14 mouse cellular contexts compared by ENCODE assay signal in the genomic region with DNA sequence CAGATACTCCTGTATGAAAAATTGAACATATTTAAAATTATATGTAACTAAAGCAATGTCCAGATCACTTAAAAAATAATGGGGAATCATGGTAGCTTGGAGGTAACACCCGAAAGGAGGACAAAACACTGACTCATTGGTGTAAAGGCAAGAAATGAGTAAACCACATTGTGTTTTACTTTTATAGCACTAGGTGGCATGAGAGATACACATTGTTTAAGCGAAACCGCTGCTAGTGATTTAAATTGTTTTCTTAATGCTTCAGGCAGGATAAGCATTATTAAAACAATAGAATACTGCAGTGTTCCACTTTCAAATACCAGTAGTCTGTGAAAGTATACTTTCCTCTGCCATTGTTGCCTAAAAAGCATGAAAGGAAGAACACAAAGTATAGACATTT.
DNase-seq lines count a peak whose midpoint lies in the region; ATAC-seq and TF ChIP-seq lines count a peak whose summit lies in the region.
"Had no signal": no experiment of that assay in that cellular context is flagged by ENCODE, and none has a peak within 500 bp of the region (broad histone marks: within the 10 kb centered on the region; RNA-seq: fewer than 3 reads in every experiment).

No protein-coding gene starts in this region.

- no peak overlapping the region for H3K27ac ChIP-seq in forebrain, postnatal 0 days (ENCODE audit: low read depth, low read length)
- H3K27ac ChIP-seq in forebrain, embryonic 15.5 days (replicated peaks) = no peak overlapping the region
- no peak overlapping the region for H3K27ac ChIP-seq in left cerebral cortex, adult 2 months
- no peak overlapping the region for H3K27ac ChIP-seq in stomach, postnatal 0 days (replicated peaks)
- H3K27ac ChIP-seq in thymus, adult 2 months (ENCODE audit: control insufficient read depth, insufficient read depth, low read length) = no peak overlapping the region
- H3K27ac ChIP-seq: lung, embryonic 15.5 days; neural tube, embryonic 13.5 days had no signal

- TF ChIP-seq CTCF in forebrain, postnatal 0 days (IDR thresholded peaks at IDR 0.05; ENCODE audit: low read depth) = peak; percentile 52
- TF ChIP-seq CTCF in left cerebral cortex, adult 2 months (IDR thresholded peaks at IDR 0.05) = peak; percentile 50
- TF ChIP-seq CTCF in stomach, postnatal 0 days (IDR thresholded peaks at IDR 0.05; ENCODE audit: low read depth) = peak; percentile 43
- TF ChIP-seq CTCF in thymus, adult 2 months (IDR thresholded peaks at IDR 0.05; ENCODE audit: borderline replicate concordance, control insufficient read depth, extremely low read depth, insufficient read depth, low read length, poor library complexity) = no peak

- H3K36me3 ChIP-seq in forebrain, postnatal 0 days (ENCODE audit: insufficient read depth) = no peaks in the 10 kb centered on the region
- H3K36me3 ChIP-seq in forebrain, embryonic 15.5 days = no peaks in the 10 kb centered on the region
- no peaks in the 10 kb centered on the region for H3K36me3 ChIP-seq in stomach, postnatal 0 days (ENCODE audit: control insufficient read depth, insufficient read depth, low read length)
- H3K36me3 ChIP-seq in thymus, adult 2 months (ENCODE audit: control insufficient read depth, insufficient read depth, low read length) = no peaks in the 10 kb centered on the region
- H3K36me3 ChIP-seq: lung, embryonic 15.5 days; neural tube, embryonic 13.5 days had no signal

- H3K9me3 ChIP-seq in forebrain, postnatal 0 days (ENCODE audit: low read length) = no peaks in the 10 kb centered on the region
- H3K9me3 ChIP-seq in forebrain, embryonic 15.5 days = no peaks in the 10 kb centered on the region
- H3K9me3 ChIP-seq in stomach, postnatal 0 days (ENCODE audit: control insufficient read depth, low read length) = no peaks in the 10 kb centered on the region
- H3K9me3 ChIP-seq: lung, embryonic 15.5 days; neural tube, embryonic 13.5 days had no signal

- ATAC-seq in forebrain, postnatal 0 days = no peak
- ATAC-seq in forebrain, embryonic 15.5 days (replicated peaks) = no peak
- no peak for ATAC-seq in stomach, postnatal 0 days (ENCODE audit: low FRiP score, low TSS enrichment)
- ATAC-seq: CD4-positive, CD25-positive, alpha-beta regulatory T cell, adult 4 months had no signal

- no peak overlapping the region for H3K4me3 ChIP-seq in forebrain, postnatal 0 days (ENCODE audit: low read depth, low read length)
- H3K4me3 ChIP-seq in forebrain, embryonic 15.5 days = no peak overlapping the region
- no peak overlapping the region for H3K4me3 ChIP-seq in left cerebral cortex, adult 2 months
- H3K4me3 ChIP-seq in stomach, postnatal 0 days (ENCODE audit: low read depth, low read length) = no peak overlapping the region
- H3K4me3 ChIP-seq in thymus, adult 2 months (ENCODE audit: control insufficient read depth, insufficient read depth, low read length) = no peak overlapping the region
- H3K4me3 ChIP-seq: lung, embryonic 15.5 days; neural tube, embryonic 13.5 days had no signal

- H3K27me3 ChIP-seq in forebrain, postnatal 0 days (ENCODE audit: insufficient read depth, low read length) = no peaks in the 10 kb centered on the region
- H3K27me3 ChIP-seq in forebrain, embryonic 15.5 days = no peaks in the 10 kb centered on the region
- no peaks in the 10 kb centered on the region for H3K27me3 ChIP-seq in stomach, postnatal 0 days (ENCODE audit: control insufficient read depth, insufficient read depth, low read length)
- H3K27me3 ChIP-seq in thymus, adult 2 months (ENCODE audit: control insufficient read depth, insufficient read depth, low read length) = no peaks in the 10 kb centered on the region
- H3K27me3 ChIP-seq: lung, embryonic 15.5 days; neural tube, embryonic 13.5 days had no signal

- H3K4me2 ChIP-seq in forebrain, postnatal 0 days (ENCODE audit: low read depth) = no peak overlapping the region
- no peak overlapping the region for H3K4me2 ChIP-seq in forebrain, embryonic 15.5 days (replicated peaks)
- no peak overlapping the region for H3K4me2 ChIP-seq in stomach, postnatal 0 days (replicated peaks; ENCODE audit: low read depth)
- H3K4me2 ChIP-seq: heart, embryonic 11.5 days; lung, embryonic 15.5 days; neural tube, embryonic 13.5 days had no signal

- H3K4me1 ChIP-seq in forebrain, postnatal 0 days (ENCODE audit: insufficient read depth) = no peaks in the 10 kb centered on the region
- H3K4me1 ChIP-seq in forebrain, embryonic 15.5 days = no peaks in the 10 kb centered on the region
- H3K4me1 ChIP-seq in stomach, postnatal 0 days (replicated peaks; ENCODE audit: control insufficient read depth, insufficient read depth) = no peaks in the 10 kb centered on the region
- no peaks in the 10 kb centered on the region for H3K4me1 ChIP-seq in thymus, adult 2 months (replicated peaks; ENCODE audit: control insufficient read depth, insufficient read depth, low read length)
- H3K4me1 ChIP-seq: lung, embryonic 15.5 days; neural tube, embryonic 13.5 days had no signal

- TF ChIP-seq POLR2A in thymus, adult 2 months (IDR thresholded peaks at IDR 0.05; ENCODE audit: control insufficient read depth, extremely low read depth, insufficient read depth, low read length, poor library complexity) = no peak

- WGBS in forebrain, postnatal 0 days = 51% methylated on average over 3 of the region's 3 CpGs
- WGBS in forebrain, embryonic 15.5 days = 55% methylated on average over 3 of the region's 3 CpGs
- 40% methylated on average over 3 of the region's 3 CpGs for WGBS in stomach, postnatal 0 days
- WGBS in thymus, adult 2 months = 51% methylated on average over 3 of the region's 3 CpGs

- peak; percentile 20 for DNase-seq in forebrain, postnatal 0 days
- no peak for DNase-seq in left cerebral cortex, adult 2 months (ENCODE audit: extremely low spot score in 1 of 2, low spot score in 2 of 2)
- no peak for DNase-seq in left cerebral cortex, adult 9 months (ENCODE audit: low spot score in 2 of 2)
- DNase-seq in Muller cell, postnatal 12 days (ENCODE audit: inconsistent ontology term) = peak; percentile 1
- DNase-seq in stomach, postnatal 0 days (ENCODE audit: low spot score) = no peak
- no peak for DNase-seq in thymus, adult 2 months
- DNase-seq: cerebellum, adult 11-12 months; gastrocnemius, postnatal 25 days; kidney, postnatal 10 days had no signal

- intact Hi-C loops in left cerebral cortex, adult 2 months (cut with DNase I) = no loop called here

- H3K9ac ChIP-seq in forebrain, postnatal 0 days = no peak overlapping the region
- no peak overlapping the region for H3K9ac ChIP-seq in forebrain, embryonic 15.5 days (replicated peaks)
- no peak overlapping the region for H3K9ac ChIP-seq in stomach, postnatal 0 days (ENCODE audit: low read length)
- H3K9ac ChIP-seq: lung, embryonic 15.5 days; neural tube, embryonic 13.5 days had no signal

- TF ChIP-seq EP300 in stomach, postnatal 0 days (optimal IDR thresholded peaks at IDR 0.05) = no peak

Comparison
In these comparisons a context has a peak if more than half of its experiments do, and no peak if none do; other contexts are left out.
1. DNase-seq: peak in forebrain, postnatal 0 days (single experiment) and Muller cell, postnatal 12 days (single experiment); none in left cerebral cortex, adult 2 months (0 of 2), left cerebral cortex, adult 9 months (0 of 2), stomach, postnatal 0 days (single experiment) and thymus, adult 2 months (single experiment).